Mouse (Mus musculus): Measurements from ENCODE around the gene Orc3. TPM values are rescaled to one million over a fixed set of nuclear protein-coding genes. Genes with fewer than 3 reads are reported as not detected.
A peak's percentile ranks its signal among the peaks of the same experiment; 100 is the strongest.

Gene Orc3
- polyA plus RNA-seq (2015; fragmentation: Nextera tagmentation; extraction: Ambion mirVana): 71.9 and 81.5 TPM in 2 replicates

GRCm38 (mm10) chr4:34614630-34615094, at the start of gene Orc3, which contains the start of gene Rars2:
TSS of gene Orc3 (minus strand) at chr4:34614944.
TSS of gene Rars2 (plus strand) at chr4:34614957.
- ATAC-seq (ENCODE audit: insufficient read depth, low FRiP score, low read depth): peak; percentile 98
- Histone ChIP-seq H3K4me3 (replicated peaks) (peak within 1 kb of the TSS; percentile 78), H3K36me3 (no peaks in the 10 kb centered on the region), H3K4me2 (peak within 1 kb of the TSS; percentile 73), H3K27me3 (replicated peaks) (no peaks in the 10 kb centered on the region), H3K4me1 (peaks cover 11% of the 10 kb centered on the region), H3K9ac (peak within 1 kb of the TSS; percentile 80), H3K9me3 (no peaks in the 10 kb centered on the region), H3K27ac (peak within 1 kb of the TSS; percentile 85)
- WGBS: under 1% methylated on average over 42 of the region's 42 CpGs

- Histone ChIP-seq H3K9ac (no peak overlapping the region), H3K9me3 (no peaks in the 10 kb centered on the region), H3K4me3 (replicated peaks) (no peak overlapping the region), H3K27ac (no peak overlapping the region), H3K4me1 (no peaks in the 10 kb centered on the region), H3K27me3 (replicated peaks) (no peaks in the 10 kb centered on the region), H3K4me2 (no peak overlapping the region), H3K36me3 (peaks cover 39% of the 10 kb centered on the region)
- 81% methylated on average over 6 of the region's 6 CpGs for WGBS
- no peak for ATAC-seq (ENCODE audit: insufficient read depth, low FRiP score, low read depth)
These were observed 47.2 kb upstream of the Orc3 start for GRCm38 (mm10) chr4:34661927-34662326.

- Histone ChIP-seq H3K27ac (no peak overlapping the region), H3K4me1 (no peaks in the 10 kb centered on the region), H3K4me2 (no peak overlapping the region), H3K4me3 (replicated peaks) (no peak overlapping the region), H3K9me3 (no peaks in the 10 kb centered on the region), H3K36me3 (peaks cover 38% of the 10 kb centered on the region), H3K27me3 (replicated peaks) (no peaks in the 10 kb centered on the region), H3K9ac (no peak overlapping the region)
- ATAC-seq (ENCODE audit: insufficient read depth, low FRiP score, low read depth): no peak
- WGBS: 92% methylated on average over 2 of the region's 2 CpGs
These were observed 46.8 kb upstream of the Orc3 start for GRCm38 (mm10) chr4:34661514-34661913.

GRCm38 (mm10) chr4:34659012-34659411, 44.3 kb upstream of the Orc3 start:
- Histone ChIP-seq H3K9ac (no peak overlapping the region), H3K27me3 (replicated peaks) (no peaks in the 10 kb centered on the region), H3K4me3 (replicated peaks) (no peak overlapping the region), H3K4me1 (no peaks in the 10 kb centered on the region), H3K4me2 (no peak overlapping the region), H3K9me3 (no peaks in the 10 kb centered on the region), H3K36me3 (peaks cover 37% of the 10 kb centered on the region), H3K27ac (no peak overlapping the region)
- ATAC-seq (ENCODE audit: insufficient read depth, low FRiP score, low read depth): no peak
- 90% methylated on average over 2 of the region's 2 CpGs for WGBS

GRCm38 (mm10) chr4:34656101-34656500, 41.4 kb upstream of the Orc3 start:
- H3K27me3 ChIP-seq (replicated peaks): no peaks in the 10 kb centered on the region
- H3K4me2 ChIP-seq: no peak overlapping the region
- WGBS: 95% methylated on average over 10 of the region's 10 CpGs
- no peaks in the 10 kb centered on the region for H3K9me3 ChIP-seq
- H3K9ac ChIP-seq: no peak overlapping the region
- H3K36me3 ChIP-seq: peaks cover 22% of the 10 kb centered on the region
- H3K4me1 ChIP-seq: no peaks in the 10 kb centered on the region
- H3K27ac ChIP-seq: no peak overlapping the region
- no peak overlapping the region for H3K4me3 ChIP-seq (replicated peaks)
- no peak for ATAC-seq (ENCODE audit: insufficient read depth, low FRiP score, low read depth)

GRCm38 (mm10) chr4:34653179-34653578, 38.4 kb upstream of the Orc3 start:
- no peaks in the 10 kb centered on the region for H3K4me1 ChIP-seq
- no peak overlapping the region for H3K4me2 ChIP-seq
- H3K9ac ChIP-seq: no peak overlapping the region
- no peaks in the 10 kb centered on the region for H3K27me3 ChIP-seq (replicated peaks)
- H3K9me3 ChIP-seq: no peaks in the 10 kb centered on the region
- peaks cover 15% of the 10 kb centered on the region for H3K36me3 ChIP-seq
- WGBS: 88% methylated on average over 7 of the region's 7 CpGs
- no peak for ATAC-seq (ENCODE audit: insufficient read depth, low FRiP score, low read depth)
- no peak overlapping the region for H3K27ac ChIP-seq
- H3K4me3 ChIP-seq (replicated peaks): no peak overlapping the region

GRCm38 (mm10) chr4:34644779-34645178, 30.0 kb upstream of the Orc3 start:
- Histone ChIP-seq H3K36me3 (peaks cover 26% of the 10 kb centered on the region), H3K27ac (no peak overlapping the region), H3K9me3 (no peaks in the 10 kb centered on the region), H3K4me1 (no peaks in the 10 kb centered on the region), H3K4me3 (replicated peaks) (no peak overlapping the region), H3K27me3 (replicated peaks) (no peaks in the 10 kb centered on the region), H3K9ac (no peak overlapping the region), H3K4me2 (no peak overlapping the region)
- ATAC-seq (ENCODE audit: insufficient read depth, low FRiP score, low read depth): no peak

- H3K4me3 ChIP-seq (replicated peaks): no peak overlapping the region
- peaks cover 19% of the 10 kb centered on the region; the same call in 1 of the 2 replicates for H3K36me3 ChIP-seq
- no peaks in the 10 kb centered on the region for H3K9me3 ChIP-seq
- no peak overlapping the region for H3K9ac ChIP-seq
- H3K27ac ChIP-seq: no peak overlapping the region
- no peak overlapping the region for H3K4me2 ChIP-seq
- no peak for ATAC-seq (ENCODE audit: insufficient read depth, low FRiP score, low read depth)
- H3K27me3 ChIP-seq (replicated peaks): no peaks in the 10 kb centered on the region
- no peaks in the 10 kb centered on the region for H3K4me1 ChIP-seq
- WGBS: 94% methylated on average over 3 of the region's 3 CpGs
These were observed 26.0 kb upstream of the Orc3 start for GRCm38 (mm10) chr4:34640731-34641130.

- Histone ChIP-seq H3K4me3 (replicated peaks) (no peak overlapping the region), H3K4me1 (no peaks in the 10 kb centered on the region), H3K36me3 (peaks cover 20% of the 10 kb centered on the region; the same call in 1 of the 2 replicates), H3K27ac (no peak overlapping the region), H3K4me2 (no peak overlapping the region), H3K27me3 (replicated peaks) (no peaks in the 10 kb centered on the region), H3K9me3 (no peaks in the 10 kb centered on the region), H3K9ac (no peak overlapping the region)
- 80% methylated on average over 5 of the region's 5 CpGs for WGBS
- ATAC-seq (ENCODE audit: insufficient read depth, low FRiP score, low read depth): no peak
These were observed 25.1 kb upstream of the Orc3 start for GRCm38 (mm10) chr4:34639745-34640364.

- WGBS: 80% methylated on average over 4 of the region's 4 CpGs
- H3K36me3 ChIP-seq: peaks cover 24% of the 10 kb centered on the region; the same call in 1 of the 2 replicates
- H3K4me2 ChIP-seq: no peak overlapping the region
- H3K9me3 ChIP-seq: no peaks in the 10 kb centered on the region
- H3K27ac ChIP-seq: no peak overlapping the region
- no peaks in the 10 kb centered on the region for H3K4me1 ChIP-seq
- no peak for ATAC-seq (ENCODE audit: insufficient read depth, low FRiP score, low read depth)
- no peaks in the 10 kb centered on the region for H3K27me3 ChIP-seq (replicated peaks)
- no peak overlapping the region for H3K9ac ChIP-seq
- no peak overlapping the region for H3K4me3 ChIP-seq (replicated peaks)
These were observed 23.1 kb upstream of the Orc3 start for GRCm38 (mm10) chr4:34637851-34638250.

- Histone ChIP-seq H3K9me3 (no peaks in the 10 kb centered on the region), H3K36me3 (peaks cover 21% of the 10 kb centered on the region; the same call in 1 of the 2 replicates), H3K27me3 (replicated peaks) (no peaks in the 10 kb centered on the region), H3K9ac (no peak overlapping the region), H3K4me1 (no peaks in the 10 kb centered on the region), H3K4me2 (no peak overlapping the region), H3K4me3 (replicated peaks) (no peak overlapping the region), H3K27ac (no peak overlapping the region)
- WGBS: 85% methylated on average over 7 of the region's 7 CpGs
- ATAC-seq (ENCODE audit: insufficient read depth, low FRiP score, low read depth): no peak
These were observed 22.6 kb upstream of the Orc3 start for GRCm38 (mm10) chr4:34637386-34637785.

GRCm38 (mm10) chr4:34636036-34636435, 21.3 kb upstream of the Orc3 start:
- peaks cover 20% of the 10 kb centered on the region; the same call in 1 of the 2 replicates for H3K36me3 ChIP-seq
- WGBS: 83% methylated on average over 5 of the region's 5 CpGs

More at GRCm38 (mm10) chr4:34636036-34636435, 21.3 kb upstream of the Orc3 start:
- Histone ChIP-seq H3K9ac (no peak overlapping the region), H3K27me3 (replicated peaks) (no peaks in the 10 kb centered on the region), H3K4me1 (no peaks in the 10 kb centered on the region), H3K4me2 (no peak overlapping the region), H3K9me3 (no peaks in the 10 kb centered on the region), H3K4me3 (replicated peaks) (no peak overlapping the region), H3K27ac (no peak overlapping the region)
- ATAC-seq (ENCODE audit: insufficient read depth, low FRiP score, low read depth): no peak

Data from stomach, embryonic 15.5 days (tissue).